Mouse (Mus musculus): ENCODE measurements around the gene Slco6d1. TPM values are rescaled to one million over a fixed set of nuclear protein-coding genes. Genes with fewer than 3 reads are reported as not detected.
"Not testable (repeated sequence)": the region's sequence is repeated elsewhere in the genome, so short reads cannot be mapped to it uniquely, and the experiment has no call there.

The Slco6d1 gene
- polyA plus RNA-seq (2012; rRNA removed), result not detected in 2 replicates

- WGBS, result 80% methylated on average over 10 of the region's 10 CpGs
- no peak for DNase-seq (ENCODE audit: low read depth, low spot score)
Observed at GRCm38 (mm10) chr1:98420824-98421223, at the start of gene Slco6d1. Slco6d1 (plus strand) TSS chr1:98421124.

GRCm38 (mm10) chr1:98392001-98392400, 28.9 kb upstream of the Slco6d1 start:
- DNase-seq (ENCODE audit: low read depth, low spot score), result no peak

GRCm38 (mm10) chr1:98447929-98448328, 27.0 kb downstream of the Slco6d1 start:
- DNase-seq (ENCODE audit: low read depth, low spot score), result no peak
- WGBS, result 82% methylated on average over 4 of the region's 4 CpGs

GRCm38 (mm10) chr1:98459224-98459623, 38.3 kb downstream of the Slco6d1 start:
- not testable (repeated sequence) for DNase-seq (ENCODE audit: low read depth, low spot score)
- 85% methylated on average over 8 of the region's 8 CpGs for WGBS

- WGBS, result 90% methylated on average over 1 of the region's 1 CpGs
- not testable (repeated sequence) for DNase-seq (ENCODE audit: low read depth, low spot score)
Observed at GRCm38 (mm10) chr1:98476381-98476780, 55.5 kb downstream of the Slco6d1 start.

GRCm38 (mm10) chr1:98479243-98479642, 58.3 kb downstream of the Slco6d1 start:
- WGBS, result 55% methylated on average over 2 of the region's 2 CpGs

GRCm38 (mm10) chr1:98505982-98506381, 85.1 kb downstream of the Slco6d1 start:
- no peak for DNase-seq (ENCODE audit: low read depth, low spot score)
- WGBS, result 70% methylated on average over 2 of the region's 2 CpGs

More at GRCm38 (mm10) chr1:98479243-98479642, 58.3 kb downstream of the Slco6d1 start:
- DNase-seq (ENCODE audit: low read depth, low spot score), result no peak

GRCm38 (mm10) chr1:98522977-98523376, 102.1 kb downstream of the Slco6d1 start:
- WGBS, result 84% methylated on average over 2 of the region's 2 CpGs
- no peak for DNase-seq (ENCODE audit: low read depth, low spot score)

GRCm38 (mm10) chr1:98523537-98523936, 102.6 kb downstream of the Slco6d1 start:
- DNase-seq (ENCODE audit: low read depth, low spot score), result no peak

- WGBS, result 27% methylated on average over 2 of the region's 2 CpGs
- DNase-seq (ENCODE audit: low read depth, low spot score), result not testable (repeated sequence)
Observed at GRCm38 (mm10) chr1:98528368-98528767, 107.4 kb downstream of the Slco6d1 start.

GRCm38 (mm10) chr1:98545372-98545771, 124.4 kb downstream of the Slco6d1 start:
- 38% methylated on average over 2 of the region's 2 CpGs for WGBS
- DNase-seq (ENCODE audit: low read depth, low spot score), result no peak

- no peak for DNase-seq (ENCODE audit: low read depth, low spot score)
- 75% methylated on average over 2 of the region's 2 CpGs for whole genome bisulfite sequencing
Observed at GRCm38 (mm10) chr1:98554388-98554787, 133.5 kb downstream of the Slco6d1 start.

GRCm38 (mm10) chr1:98565701-98566100, 144.8 kb downstream of the Slco6d1 start:
- DNase-seq (ENCODE audit: low read depth, low spot score), result no peak
